Mouse (Mus musculus) olfactory bulb, adult 2 months (tissue): ENCODE results near the gene Npff. TPM values are rescaled to one million over a fixed set of nuclear protein-coding genes. Genes with fewer than 3 reads are reported as not detected.

Experiments used
- H3K27ac ChIP-seq: fragments of 200-500 bp; 2 replicates; pipeline ENCODE4 v1.5.1; 2012; ENCODE audit warnings: low read depth, low read length; ENCODE audit not compliant: insufficient read depth
- H3K4me1 ChIP-seq: fragments of 200-500 bp; 2 replicates; pipeline ENCODE4 v1.6.1; 2012; ENCODE audit warnings: low read length; ENCODE audit not compliant: control insufficient read depth, insufficient read depth
- H3K4me3 ChIP-seq: fragments of 200-500 bp; 2 replicates; pipeline ENCODE4 v1.5.1; 2012; ENCODE audit warnings: mild to moderate bottlenecking, low read depth, low read length, moderate library complexity; ENCODE audit not compliant: insufficient read depth
- CTCF ChIP-seq: fragments of 200-500 bp; IDR thresholded peaks from 2 replicates; pipeline ENCODE4 v1.5.1; 2012; ENCODE audit warnings: low read depth, mild to moderate bottlenecking, low read length, moderate library complexity; ENCODE audit not compliant: insufficient read depth
- POLR2A ChIP-seq: fragments of 200-500 bp; IDR thresholded peaks from 2 replicates; pipeline ENCODE4 v1.6.1; 2012; ENCODE audit warnings: mild to moderate bottlenecking, low read depth, low read length, moderate library complexity; ENCODE audit not compliant: insufficient read depth
- WGBS: fragments of 180-500 bp; shearing (Covaris S2); methylation state at CpG from one replicate; pipeline ENCODE4 v1.1.7; 2018; 5-methylcytosine and 5-hydroxymethylcytosine counted together
- polyA plus RNA-seq: library from polyadenylated mRNA; stranded (reverse); fragments of >200 nt; gene quantifications from 2 replicates; pipeline ENCODE4 v1.2.4, GENCODE M21; 2012; ENCODE audit warnings: low replicate concordance; ENCODE audit not compliant: missing spikeins, insufficient read depth, insufficient read length

Npff gene
- polyA plus RNA-seq, 1 experiment: not detected

DNA sequence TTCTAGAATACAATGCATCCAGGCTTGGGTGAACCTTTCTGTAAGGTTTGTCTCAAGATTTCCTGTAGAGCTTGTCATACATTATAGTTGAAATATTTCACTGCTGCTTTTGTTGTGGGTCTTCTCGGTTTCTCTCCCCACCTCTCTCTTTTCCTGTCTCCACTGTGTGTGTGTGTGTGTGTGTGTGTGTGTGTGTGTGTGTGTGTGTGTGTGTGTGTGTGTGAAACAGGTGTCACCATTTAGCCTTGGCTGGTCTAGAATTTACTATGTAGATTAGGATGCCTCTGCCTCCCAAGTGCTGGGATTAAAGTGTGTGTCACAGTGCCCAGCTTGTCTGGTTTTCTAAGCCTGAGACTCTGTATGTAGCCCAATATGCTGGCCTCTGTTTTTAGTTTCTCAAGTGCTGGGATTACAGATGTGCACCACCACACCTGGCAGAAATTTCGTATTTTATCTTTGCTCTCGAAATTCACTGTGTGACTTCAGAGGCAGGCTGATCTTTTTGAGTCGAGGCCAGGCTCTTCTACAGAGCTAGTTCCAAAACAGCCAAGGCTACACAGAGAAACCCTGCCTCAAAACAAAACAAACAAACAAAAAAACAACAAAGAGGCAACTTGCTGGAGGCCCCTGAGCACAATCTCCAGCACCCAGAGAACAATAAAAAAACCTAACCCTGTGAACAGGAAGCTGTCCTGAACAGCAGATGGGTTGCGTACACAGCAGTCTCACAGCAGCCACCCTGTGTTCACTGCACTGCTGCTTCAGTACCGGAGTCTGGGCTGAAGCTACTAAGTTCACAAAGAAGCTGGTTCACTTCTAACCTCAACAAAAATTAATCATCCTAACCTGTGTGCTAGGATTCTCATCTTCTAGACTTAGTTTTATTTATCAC is 1.6 kb upstream of the Npff start:
- Histone ChIP-seq H3K4me1 (no peaks in the 10 kb centered on the region), H3K4me3 (no peak overlapping the region), H3K27ac (no peak overlapping the region)
- 82% methylated on average over 6 of the region's 6 CpGs for WGBS
- TF ChIP-seq POLR2A: no peak
- TF ChIP-seq CTCF: no peak

DNA sequence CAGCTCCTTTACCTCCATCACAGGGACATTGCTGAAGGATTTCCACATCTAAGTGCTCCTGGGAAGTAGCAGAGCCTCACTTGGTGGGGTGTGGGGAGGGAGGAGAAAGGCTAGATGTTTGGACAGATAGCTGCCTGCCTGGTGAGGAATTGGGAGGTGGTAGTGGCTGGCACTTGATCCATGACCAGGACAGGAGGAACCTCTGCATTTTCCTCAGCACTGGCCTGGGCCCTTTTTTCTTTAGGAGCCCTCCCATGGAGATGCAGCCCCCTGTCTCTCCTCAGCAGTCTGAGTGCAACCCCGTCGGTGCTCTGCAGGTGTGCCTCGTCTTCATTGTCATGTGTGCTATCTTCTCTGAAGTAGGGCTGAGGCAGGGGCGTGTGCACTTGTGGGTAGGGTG is 3.3 kb downstream of the Npff start:
- 85% methylated on average over 4 of the region's 4 CpGs for WGBS
- TF ChIP-seq POLR2A: no peak
- no peak for TF ChIP-seq CTCF

DNA sequence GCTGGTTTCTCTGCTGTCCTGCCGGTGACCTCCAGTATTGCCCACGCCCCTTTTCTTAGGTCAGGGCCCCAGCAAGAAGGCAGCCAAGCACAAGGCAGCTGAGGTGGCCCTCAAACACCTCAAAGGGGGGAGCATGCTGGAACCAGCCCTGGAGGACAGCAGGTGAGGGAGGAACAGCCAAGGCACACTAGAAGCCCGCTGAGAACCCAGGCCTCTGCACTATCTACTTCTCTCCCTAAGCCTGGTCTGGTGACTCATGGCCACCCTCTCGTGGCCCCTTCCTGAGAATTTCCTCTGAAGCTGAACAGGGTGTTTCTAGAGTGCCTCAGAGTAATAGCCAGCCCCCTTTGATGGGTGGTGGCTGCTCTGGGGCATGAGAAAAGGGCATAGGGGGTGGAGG is 4.3 kb downstream of the Npff start:
- peaks cover 17% of the 10 kb centered on the region for H3K4me1 ChIP-seq
- 79% methylated on average over 4 of the region's 4 CpGs for WGBS
- H3K4me3 ChIP-seq: no peak overlapping the region
- H3K27ac ChIP-seq: no peak overlapping the region
- no peak for TF ChIP-seq CTCF
- TF ChIP-seq POLR2A: no peak

More for the DNA sequence above, 3.3 kb downstream of the Npff start:
- H3K4me3 ChIP-seq: no peak overlapping the region
- no peak overlapping the region for H3K27ac ChIP-seq
- H3K4me1 ChIP-seq: peaks cover 10% of the 10 kb centered on the region

DNA sequence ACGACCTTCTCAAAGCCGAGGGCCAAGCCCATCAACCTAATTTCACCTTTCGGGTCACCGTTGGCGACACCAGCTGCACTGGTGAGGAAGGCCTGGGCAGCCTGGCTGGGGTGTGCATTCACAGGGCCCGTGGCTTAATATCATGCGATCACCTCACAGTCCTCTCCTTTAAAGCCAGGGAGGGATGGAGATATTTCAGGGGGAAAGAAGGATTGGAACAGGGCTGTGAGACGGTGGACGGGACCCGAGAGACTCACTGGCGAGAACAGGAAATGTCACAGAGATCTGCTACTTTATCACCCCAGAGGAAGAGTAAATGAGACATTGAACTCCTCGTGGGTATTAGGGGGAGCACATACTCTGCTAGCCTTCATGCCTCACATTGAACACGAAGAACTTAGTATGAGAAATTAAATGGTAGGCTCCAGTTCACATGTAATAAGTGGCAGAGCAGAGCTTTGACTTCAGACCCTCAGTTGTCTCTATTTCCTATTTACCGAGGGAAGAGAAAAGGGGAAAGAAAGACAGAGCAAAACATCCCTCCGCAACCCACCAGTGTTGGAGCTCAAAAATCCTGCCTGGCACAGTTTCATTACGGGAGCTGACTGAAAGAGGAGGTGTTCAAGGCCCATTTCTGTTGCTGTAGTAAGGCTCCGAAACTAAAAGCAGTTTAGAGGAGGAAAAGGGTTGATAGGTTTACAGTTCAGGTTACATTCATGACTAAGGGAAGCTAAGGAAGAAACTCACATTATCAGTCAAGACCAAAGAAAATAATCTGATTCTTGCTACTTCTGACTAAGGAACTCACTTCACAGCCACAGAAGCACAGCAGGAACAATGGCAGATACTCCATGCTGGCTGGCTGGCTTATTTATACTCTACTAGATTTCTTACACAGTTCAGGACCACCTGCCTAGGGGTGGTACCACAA is 5.3 kb downstream of the Npff start:
- Histone ChIP-seq H3K4me1 (peaks cover 17% of the 10 kb centered on the region), H3K4me3 (peak overlapping the region; percentile 89), H3K27ac (no peak overlapping the region)
- 34% methylated on average over 17 of the region's 17 CpGs for WGBS
- TF ChIP-seq CTCF (no peak), POLR2A (no peak)

DNA sequence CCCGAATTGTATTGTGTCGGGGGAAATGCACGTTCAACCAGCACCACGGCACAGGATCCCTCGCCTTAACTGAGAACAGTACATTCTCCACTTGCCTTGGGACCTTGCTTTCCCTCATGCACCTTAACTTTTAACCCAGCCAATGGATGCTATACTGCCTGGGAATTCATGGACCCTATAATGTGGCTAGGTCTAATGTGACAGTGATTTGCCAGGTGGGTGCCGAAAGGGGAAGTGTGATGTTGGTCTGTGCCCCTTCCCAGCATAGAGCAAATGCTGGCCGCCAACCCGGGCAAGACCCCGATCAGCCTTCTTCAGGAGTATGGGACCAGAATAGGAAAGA is 5.9 kb downstream of the Npff start:
- Histone ChIP-seq H3K4me3 (peak overlapping the region; percentile 89), H3K4me1 (peaks cover 17% of the 10 kb centered on the region), H3K27ac (peak overlapping the region; percentile 100)
- TF ChIP-seq CTCF: no peak
- no peak; the same call in 1 of the 2 replicates for TF ChIP-seq POLR2A
- WGBS: 6% methylated on average over 9 of the region's 9 CpGs

DNA sequence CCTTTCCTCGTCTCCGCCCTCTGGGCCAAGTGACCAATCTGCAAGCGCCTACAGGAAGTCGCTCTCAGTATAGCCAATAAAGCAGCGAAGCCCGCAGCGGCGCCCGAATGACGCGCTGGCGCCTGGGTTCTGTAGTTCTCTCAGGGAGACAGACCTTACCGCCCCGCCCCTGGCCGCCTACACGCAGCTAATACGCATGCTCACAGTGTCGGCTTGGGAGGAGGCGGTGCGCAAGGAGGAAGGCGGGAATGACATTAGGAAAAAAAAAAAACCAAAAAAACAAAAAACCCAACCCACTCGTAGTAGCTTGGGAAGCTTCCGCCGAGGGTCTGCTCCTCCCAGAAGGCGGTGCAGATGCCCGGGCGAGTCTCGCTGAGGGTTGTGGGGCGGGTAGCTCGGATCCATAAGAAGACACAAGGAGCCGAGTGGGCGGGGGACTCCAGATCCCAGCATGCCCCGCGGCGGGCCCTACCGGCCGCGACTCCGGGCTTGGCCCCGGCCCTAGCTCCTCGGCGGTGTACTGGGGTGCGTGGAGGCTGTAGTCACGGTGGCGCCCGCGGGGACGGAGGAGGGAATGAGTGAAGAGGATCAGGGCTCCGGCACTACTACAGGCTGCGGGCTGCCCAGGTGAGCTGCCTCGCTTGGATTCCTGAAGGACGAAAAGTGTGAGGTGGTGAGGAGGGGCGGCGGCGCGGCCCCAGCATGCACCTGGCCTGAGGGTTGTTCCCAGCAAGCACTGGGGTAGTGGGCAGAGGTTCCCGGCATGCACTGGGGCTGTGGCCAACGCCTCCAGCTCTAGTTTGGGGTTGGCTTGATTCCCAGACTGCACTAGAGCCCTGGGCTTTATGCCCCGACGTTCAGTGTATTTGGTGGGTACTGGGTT is 6.5 kb downstream of the Npff start, which contains the start of gene Tarbp2:
Gene Tarbp2 (plus strand): TSS at position 217 of the 883 bp plus-strand sequence.
- peaks cover 17% of the 10 kb centered on the region for H3K4me1 ChIP-seq
- peak within 1 kb of the TSS; percentile 100 for H3K27ac ChIP-seq
- peak within 1 kb of the TSS; percentile 89 for H3K4me3 ChIP-seq
- no peak for TF ChIP-seq CTCF
- TF ChIP-seq POLR2A: peak; percentile 53; the same call in 1 of the 2 replicates
- under 1% methylated on average over 60 of the region's 60 CpGs for WGBS

DNA sequence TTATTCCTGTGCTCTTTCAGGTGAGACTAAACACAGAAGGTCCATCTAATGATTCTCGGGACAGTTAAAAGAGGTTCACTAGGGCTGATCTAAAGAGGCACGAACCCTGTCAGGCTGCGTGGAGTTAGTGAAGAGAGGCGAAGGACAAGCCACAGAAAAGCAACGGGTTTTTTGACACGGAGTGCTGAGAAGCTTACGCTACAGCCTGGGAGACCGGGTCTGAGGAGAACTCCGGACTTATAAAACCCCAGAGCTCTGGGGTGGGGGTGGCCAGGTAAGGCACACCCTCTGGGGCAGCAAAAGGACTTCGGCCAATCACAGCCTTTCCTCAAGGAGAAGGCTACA is 7.1 kb downstream of the Npff start:
- peaks cover 17% of the 10 kb centered on the region for H3K4me1 ChIP-seq
- H3K27ac ChIP-seq: peak overlapping the region; percentile 59
- peak; percentile 83 for TF ChIP-seq POLR2A
- TF ChIP-seq CTCF: no peak
- WGBS: under 1% methylated on average over 10 of the region's 10 CpGs
- peak overlapping the region; percentile 59 for H3K4me3 ChIP-seq

DNA sequence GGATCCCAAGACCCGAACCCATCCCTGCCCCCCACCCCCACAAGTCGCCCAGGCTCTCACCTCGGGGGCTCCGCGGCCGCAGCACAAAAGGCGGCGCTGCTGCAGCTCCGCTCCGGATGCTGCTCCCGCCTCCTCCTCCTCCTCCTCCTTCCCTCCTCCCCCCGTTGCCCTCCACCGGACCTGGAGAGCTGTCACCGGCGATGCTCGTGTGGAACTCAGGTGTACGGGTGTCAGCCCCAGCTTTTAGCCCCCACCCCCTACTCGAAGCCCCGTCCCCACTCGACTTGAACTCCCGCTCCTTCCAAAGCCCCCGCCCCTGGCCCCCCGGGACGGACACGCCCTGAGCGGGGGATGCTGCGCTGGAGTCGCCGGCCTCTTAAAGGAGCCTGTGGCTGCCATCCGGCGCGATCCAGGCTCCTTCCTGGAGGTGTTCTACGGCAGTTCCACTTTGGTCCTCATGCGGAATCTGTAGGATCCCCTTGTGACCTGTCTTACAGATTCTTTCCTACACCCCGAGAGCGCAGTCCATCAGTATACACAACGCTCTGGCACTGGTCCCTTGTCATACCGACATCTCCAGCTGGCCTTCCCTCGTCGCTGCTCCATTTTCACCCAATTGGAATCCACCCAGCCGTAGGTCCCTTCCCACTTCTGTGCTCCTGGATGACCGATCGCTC is 7.9 kb downstream of the Npff start, which contains the start of gene Map3k12:
Gene Map3k12 (minus strand): TSS at position 337 of the 677 bp plus-strand sequence.
- TF ChIP-seq CTCF (0 out of 2 replicates have a peak, but pooled peaks have one; percentile 5), POLR2A (peak; percentile 57)
- WGBS: under 1% methylated on average over 43 of the region's 43 CpGs
- H3K4me1 ChIP-seq: peaks cover 24% of the 10 kb centered on the region
- peak within 1 kb of the TSS; percentile 59 for H3K27ac ChIP-seq
- peak within 1 kb of the TSS; percentile 85 for H3K4me3 ChIP-seq
